Mouse (Mus musculus): Measurements from ENCODE around the gene 4933415A04Rik.

The 4933415A04Rik gene

GRCm38 (mm10) chr11:43575061-43575375 lies 11.8 kb upstream of the 4933415A04Rik start:
- in situ Hi-C loops (cut with MboI, MseI), result no loop called here

DNA sequence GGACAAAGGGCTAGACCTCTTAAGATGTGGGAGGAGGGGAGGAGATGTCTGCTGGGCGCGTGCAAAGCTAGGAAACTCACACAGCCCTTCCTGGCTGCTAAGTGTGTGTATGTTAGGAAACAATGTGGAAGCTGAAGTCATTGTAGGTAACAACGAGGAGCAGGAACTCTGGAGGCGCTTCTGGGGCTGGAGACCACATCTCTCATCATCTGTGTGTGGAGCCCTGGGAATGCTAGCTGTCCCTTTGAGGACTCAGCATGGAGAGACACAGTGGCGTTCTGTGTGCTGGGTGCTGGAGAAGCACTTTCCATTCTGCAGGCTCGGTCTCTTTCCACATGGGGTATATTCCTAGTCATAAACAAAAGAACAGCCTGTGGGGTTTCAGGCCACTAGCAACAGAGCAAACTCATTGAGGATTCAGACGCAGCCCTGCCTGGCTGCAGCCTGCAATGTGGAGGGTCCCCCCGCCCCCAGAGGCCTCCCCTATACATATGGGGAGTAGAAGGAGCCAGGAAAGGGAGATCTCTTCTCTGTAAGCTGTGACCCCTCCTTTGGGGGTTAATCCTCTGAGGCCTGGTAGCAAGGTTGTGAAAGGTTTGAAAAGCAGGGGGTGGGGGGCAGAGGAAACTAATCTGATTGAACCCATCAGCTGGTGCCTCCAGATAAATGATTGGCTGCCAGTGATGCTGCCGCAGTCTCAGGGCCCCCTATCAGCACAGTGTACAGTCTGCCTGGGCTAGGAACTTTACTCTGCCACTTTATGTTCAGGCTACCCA lies 11.3 kb upstream of the 4933415A04Rik start:
- in situ Hi-C loops (cut with MboI, MseI), result no loop called here

GRCm38 (mm10) chr11:43577713-43578478 lies 8.9 kb upstream of the 4933415A04Rik start:
- in situ Hi-C loops (cut with MboI, MseI), result no loop called here

GRCm38 (mm10) chr11:43585211-43586005 lies 1.4 kb upstream of the 4933415A04Rik start:
- in situ Hi-C loops (cut with MboI, MseI), result no loop called here

DNA sequence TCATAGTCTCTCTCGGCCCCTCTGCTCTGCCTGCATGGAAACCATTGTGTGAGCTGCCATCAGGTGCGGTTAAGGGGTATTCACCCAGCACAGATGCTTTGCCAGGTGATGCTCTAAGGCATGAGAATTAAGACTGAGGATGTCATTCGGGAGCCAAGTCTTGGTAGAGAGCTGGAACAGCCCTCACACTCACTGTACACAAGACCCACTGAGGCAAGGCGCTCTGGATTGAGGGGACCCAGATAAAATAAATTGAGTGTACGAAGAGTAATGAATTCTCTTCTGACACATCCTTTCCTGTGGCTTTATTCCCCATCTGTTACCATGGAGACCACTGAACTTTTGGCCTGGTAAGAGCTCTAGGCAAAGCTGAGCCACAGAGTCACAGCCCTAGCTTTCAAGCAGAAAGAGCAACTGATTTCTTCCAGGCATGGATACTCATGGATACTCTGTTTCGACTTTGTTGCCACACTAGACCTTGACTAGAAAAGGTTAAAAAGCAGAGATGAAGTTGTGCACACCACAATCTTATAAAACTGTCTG lies 2.8 kb downstream of the 4933415A04Rik start:
- in situ Hi-C loops (cut with MboI, MseI), result no loop called here

- in situ Hi-C loops (cut with MboI, MseI), result loop anchor here (10.0 kb wide), 1 partner anchor 807 kb away; no protein-coding TSS in a partner anchor
These were observed 14.6 kb downstream of the 4933415A04Rik start, which contains the start of gene Fabp6 for GRCm38 (mm10) chr11:43601440-43601839. Fabp6 (minus strand) TSS chr11:43601540.

DNA sequence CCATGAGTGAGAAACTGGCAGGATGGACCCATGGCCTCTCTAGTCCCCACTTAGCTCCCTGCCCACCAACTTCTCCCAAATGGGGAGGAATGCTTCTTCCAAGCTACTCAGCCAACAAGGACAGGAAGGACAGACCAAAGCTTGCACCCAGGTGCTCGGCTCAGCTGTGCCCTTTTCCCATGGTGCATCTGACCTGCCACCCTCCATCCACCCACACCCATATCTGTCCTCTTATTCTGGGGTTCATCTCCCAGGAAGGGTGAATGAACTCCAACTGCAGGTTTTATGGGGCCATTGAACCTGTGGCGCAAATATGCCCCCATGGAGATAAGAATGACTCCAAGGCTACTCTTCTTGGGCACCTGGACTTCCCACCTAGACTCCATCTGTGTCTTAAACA lies 17.4 kb downstream of the 4933415A04Rik start:
- in situ Hi-C loops (cut with MboI, MseI), result loop anchor here (10.0 kb wide), 1 partner anchor 809 kb away; no protein-coding TSS in a partner anchor

- in situ Hi-C loops (cut with MboI, MseI), result loop anchor here (10.0 kb wide), 1 partner anchor 810 kb away; no protein-coding TSS in a partner anchor
These were observed 18.1 kb downstream of the 4933415A04Rik start for GRCm38 (mm10) chr11:43604891-43605290.

DNA sequence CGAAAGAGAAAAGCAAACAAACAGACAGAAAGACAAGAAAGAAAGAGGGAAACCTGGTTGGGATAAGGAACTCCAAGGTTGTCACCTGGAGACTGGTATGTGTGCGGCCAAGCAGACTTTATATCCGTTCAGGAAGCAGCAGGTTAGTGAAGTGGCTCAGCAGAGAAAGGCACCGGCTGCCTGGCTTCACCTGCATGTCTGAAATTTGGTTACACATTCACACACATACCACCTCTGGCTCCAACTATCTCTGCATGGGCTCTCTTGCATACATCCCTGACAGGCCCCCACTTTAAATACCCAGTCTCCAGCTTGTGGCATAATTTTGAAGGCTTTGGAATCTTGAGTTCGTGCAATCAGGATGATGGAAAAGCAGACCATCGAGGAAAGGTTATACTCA lies 19.0 kb downstream of the 4933415A04Rik start:
- in situ Hi-C loops (cut with MboI, MseI), result loop anchor here (10.0 kb wide), 1 partner anchor 811 kb away; no protein-coding TSS in a partner anchor

DNA sequence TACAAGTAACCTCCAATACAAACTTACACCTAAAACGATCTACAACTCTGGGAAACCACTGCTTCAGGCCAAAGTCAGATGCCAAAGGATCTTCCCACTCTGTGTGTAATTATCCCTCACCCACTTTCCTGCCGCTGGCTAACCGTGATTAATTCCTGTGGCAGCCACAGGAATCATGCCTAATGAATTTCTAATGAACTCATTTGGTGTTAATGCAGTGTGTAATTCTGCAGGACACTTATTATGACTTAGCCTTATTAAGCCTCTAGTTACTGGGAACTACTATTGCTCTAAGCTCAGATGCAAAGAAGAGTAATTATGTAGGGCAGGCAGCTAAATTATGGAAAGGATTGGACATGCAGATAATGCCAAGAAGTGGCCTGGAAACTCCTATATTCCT lies 21.6 kb downstream of the 4933415A04Rik start:
- in situ Hi-C loops (cut with MboI, MseI), result loop anchor here (10.0 kb wide), 1 partner anchor 814 kb away; no protein-coding TSS in a partner anchor

- in situ Hi-C loops (cut with MboI, MseI), result no loop called here
These were observed 23.3 kb downstream of the 4933415A04Rik start for GRCm38 (mm10) chr11:43610006-43610661.

DNA sequence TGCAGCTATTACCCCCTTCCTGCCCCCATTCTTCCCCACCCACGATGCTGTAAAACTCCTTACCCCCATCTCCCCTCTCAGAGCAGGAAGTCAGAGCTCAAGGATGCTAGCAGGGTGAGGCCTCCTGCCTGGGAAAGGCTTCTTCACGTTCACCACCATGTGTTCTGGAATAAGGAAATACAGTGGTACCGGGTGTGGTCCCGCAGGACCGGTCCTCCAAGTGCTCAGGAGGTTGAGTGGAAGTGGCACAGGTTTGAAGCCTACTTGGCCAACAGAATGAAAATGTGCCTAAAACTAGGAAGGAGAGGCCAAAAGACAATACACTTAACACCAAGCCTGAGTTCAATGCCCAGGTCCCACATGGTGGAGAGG lies 23.8 kb downstream of the 4933415A04Rik start:
- in situ Hi-C loops (cut with MboI, MseI), result no loop called here

DNA sequence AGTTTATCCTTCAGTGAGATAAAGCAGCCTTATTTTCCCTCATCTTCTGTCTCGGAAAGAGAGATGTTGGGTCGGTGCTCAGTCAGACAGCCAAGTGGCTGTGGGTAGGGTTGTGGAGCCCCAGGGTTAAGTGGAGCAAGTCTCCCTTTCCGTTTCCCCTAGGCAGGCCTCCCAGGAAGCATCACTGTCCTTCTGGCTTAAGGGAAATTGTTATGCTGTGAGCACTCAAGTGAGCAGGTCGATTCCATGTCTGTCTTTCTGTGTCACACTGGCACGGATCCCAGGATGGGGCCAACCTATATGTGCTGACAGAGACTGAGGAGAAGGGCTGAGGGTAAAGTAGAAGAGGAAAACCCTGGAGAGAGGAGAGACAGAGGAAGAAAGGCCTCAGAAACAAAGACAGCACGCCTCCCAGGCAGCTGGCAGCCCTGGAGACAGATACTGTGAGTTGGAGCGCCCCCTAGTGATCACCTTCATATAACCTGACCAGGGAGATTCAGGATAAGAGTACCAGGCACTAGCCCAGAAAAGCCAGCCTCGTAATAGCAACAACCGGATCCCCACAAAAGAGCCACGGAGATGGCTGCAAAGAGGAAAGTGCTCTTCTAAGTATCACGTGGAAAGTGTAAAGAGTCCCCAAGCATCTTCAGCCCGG lies 26.1 kb downstream of the 4933415A04Rik start:
- in situ Hi-C loops (cut with MboI, MseI), result no loop called here

DNA sequence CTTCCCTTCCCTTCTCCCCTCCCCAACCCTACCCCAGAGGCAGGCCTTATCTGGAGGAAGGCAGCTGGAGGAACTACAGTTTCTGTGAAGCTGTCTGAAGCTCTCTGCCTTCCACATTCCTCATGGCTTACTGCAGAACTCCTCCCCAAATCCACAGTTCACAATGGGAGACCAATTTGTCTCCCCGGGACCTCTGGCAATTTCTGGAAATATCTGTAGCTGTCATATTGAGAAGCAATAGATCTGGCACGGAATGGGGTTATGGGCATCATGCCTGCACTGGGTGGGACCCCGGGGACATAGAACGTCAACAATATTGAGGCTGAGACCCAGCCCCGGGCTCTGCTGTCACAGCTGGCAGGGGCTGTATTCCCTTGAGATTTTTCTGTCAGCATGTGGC lies 31.1 kb downstream of the 4933415A04Rik start:
- in situ Hi-C loops (cut with MboI, MseI), result no loop called here

DNA sequence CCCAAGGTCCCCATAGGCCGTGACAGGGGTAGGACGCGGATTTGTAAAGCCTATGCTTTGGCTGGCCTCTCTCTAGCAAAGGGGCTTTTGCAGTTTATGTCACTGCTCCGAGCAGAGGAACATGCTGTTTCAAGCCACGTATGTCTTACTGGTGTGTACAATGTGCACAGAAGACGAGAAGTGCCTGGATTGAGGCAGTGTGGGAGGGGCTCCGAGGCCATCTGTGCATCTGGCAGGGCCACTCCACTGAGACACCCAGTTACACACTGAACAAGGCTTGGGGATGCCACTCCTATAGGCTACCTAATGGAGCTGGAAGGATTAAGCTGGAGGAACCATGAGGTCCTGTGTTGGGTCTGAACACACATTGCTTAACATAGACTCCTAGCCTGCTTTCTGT lies 31.6 kb downstream of the 4933415A04Rik start:
- in situ Hi-C loops (cut with MboI, MseI), result no loop called here

- in situ Hi-C loops (cut with MboI, MseI), result no loop called here
These were observed 34.9 kb downstream of the 4933415A04Rik start for GRCm38 (mm10) chr11:43621769-43622168.

DNA sequence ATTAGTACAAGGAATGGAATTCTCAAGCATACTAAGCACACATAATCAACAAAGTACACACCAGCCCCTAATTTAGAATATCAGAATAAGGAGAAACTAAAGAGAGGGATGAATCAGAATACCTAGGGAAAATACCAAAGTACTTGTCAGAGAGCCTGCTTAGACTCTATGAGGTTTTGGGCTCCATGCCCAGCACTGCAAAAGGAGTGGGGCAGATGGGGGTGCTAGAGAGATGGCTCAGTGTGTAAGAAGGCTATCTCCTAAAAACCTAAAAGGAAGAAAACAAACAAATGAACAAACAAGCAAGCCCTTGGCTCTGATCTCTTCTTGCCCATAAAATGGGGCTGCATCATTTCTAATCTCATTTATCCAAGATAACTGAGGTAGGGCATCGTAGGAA lies 37.5 kb downstream of the 4933415A04Rik start:
- in situ Hi-C loops (cut with MboI, MseI), result no loop called here

DNA sequence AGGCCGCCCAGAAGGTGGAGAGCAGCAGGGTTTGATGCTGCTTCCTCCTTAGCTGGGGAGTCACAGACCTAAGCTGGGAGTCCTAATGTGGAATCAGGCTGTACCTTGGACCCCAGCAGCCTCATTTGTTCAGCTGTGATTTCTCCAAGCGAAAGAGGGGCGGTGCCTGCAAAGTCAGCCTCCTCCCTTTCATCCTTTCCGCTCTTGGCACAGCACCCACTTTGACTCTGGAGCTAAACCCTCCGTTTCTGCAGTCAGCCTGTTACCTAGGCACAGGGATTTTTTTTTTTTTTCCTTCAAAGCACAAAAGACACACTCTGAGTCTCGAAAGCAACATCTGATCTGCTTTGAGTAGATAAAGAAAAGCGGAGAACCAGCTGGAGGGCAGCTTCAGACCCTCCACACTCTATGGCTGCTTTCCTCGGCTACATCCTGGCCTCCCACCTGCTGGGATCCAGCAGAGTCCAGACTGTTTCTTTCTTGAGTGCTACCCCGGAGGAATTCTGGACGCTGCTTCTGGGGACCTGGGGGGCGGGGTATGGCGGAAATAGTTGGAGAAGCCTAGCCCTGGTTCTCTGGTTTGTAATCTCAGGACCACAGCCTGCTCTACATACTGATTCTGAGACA lies 39.6 kb downstream of the 4933415A04Rik start:
- in situ Hi-C loops (cut with MboI, MseI), result no loop called here

GRCm38 (mm10) chr11:43626927-43627645 lies 40.2 kb downstream of the 4933415A04Rik start:
- in situ Hi-C loops (cut with MboI, MseI), result no loop called here
